Mouse (Mus musculus) MEL (cell line): ENCODE data around the gene Plekho1. TPM values are rescaled to one million over a fixed set of nuclear protein-coding genes. Genes with fewer than 3 reads are reported as not detected.

Experiments
- DNase-seq: peaks from one replicate; pipeline ENCODE4 v3.0.0; 2011; ENCODE audit warnings: low read depth, low spot score
- H3K27ac ChIP-seq: 2 replicates; pipeline ENCODE4 v1.5.1; 2012; ENCODE audit warnings: low read depth, mild to moderate bottlenecking, control low read depth, low read length, moderate library complexity; ENCODE audit not compliant: control insufficient read depth
- H3K27me3 ChIP-seq, 2 experiments: fragments of 150-350 bp in 1 of 2; sonication (generic) in 1 of 2; 2 replicates each; pipeline ENCODE4 v1.6.1; 2012; ENCODE audit warnings: low read length in 2 of 2, mild to moderate bottlenecking in 2 of 2, improper control_type of control experiment in 1 of 2, moderate library complexity in 1 of 2; ENCODE audit not compliant: insufficient read depth in 2 of 2, control insufficient read depth in 1 of 2
- H3K36me3 ChIP-seq, 2 experiments: 2 replicates each; pipeline ENCODE4 v1.6.1; 2012 to 2014; ENCODE audit warnings: low read length in 2 of 2, improper control_type of control experiment in 1 of 2, inconsistent platforms in 1 of 2, mild to moderate bottlenecking in 1 of 2; ENCODE audit not compliant: insufficient read depth in 2 of 2, control insufficient read depth in 1 of 2
- H3K4me1 ChIP-seq, 2 experiments: fragments of 150-350 bp in 1 of 2; sonication (generic) in 1 of 2; 2 replicates each; pipeline ENCODE4 v1.6.1; 2012; ENCODE audit warnings: low read length in 2 of 2, improper control_type of control experiment in 1 of 2, mild to moderate bottlenecking in 1 of 2; ENCODE audit not compliant: insufficient read depth in 2 of 2, control insufficient read depth in 1 of 2
- H3K4me3 ChIP-seq, 2 experiments: fragments of 150-350 bp in 1 of 2; sonication (generic) in 1 of 2; 2 replicates each; pipeline ENCODE4 v1.5.1; 2012; ENCODE audit warnings: low read depth in 2 of 2, low read length in 2 of 2, mild to moderate bottlenecking in 2 of 2, moderate library complexity in 2 of 2, control low read depth in 1 of 2, improper control_type of control experiment in 1 of 2; ENCODE audit not compliant: control insufficient read depth in 1 of 2, insufficient read depth in 1 of 2
- H3K79me2 ChIP-seq: 2 replicates; pipeline ENCODE4 v1.6.1; 2012; ENCODE audit warnings: mild to moderate bottlenecking, low read length, moderate library complexity; ENCODE audit not compliant: control insufficient read depth, poor library complexity, insufficient read depth
- H3K9ac ChIP-seq: 2 replicates; pipeline ENCODE4 v1.6.1; 2012; ENCODE audit warnings: low read depth, mild to moderate bottlenecking, control low read depth, low read length, moderate library complexity; ENCODE audit not compliant: control insufficient read depth, poor library complexity, severe bottlenecking
- H3K9me3 ChIP-seq: fragments of 150-350 bp; sonication (generic); replicated peaks from 2 replicates; pipeline ENCODE4 v1.6.1; 2012; ENCODE audit warnings: mild to moderate bottlenecking, low read length, improper control_type of control experiment, moderate library complexity; ENCODE audit not compliant: insufficient read depth
- E2F4 ChIP-seq: IDR thresholded peaks from 2 replicates; pipeline ENCODE4 v1.6.1; 2011; ENCODE audit warnings: low read depth, low read length, improper control_type of control experiment, borderline replicate concordance
- ELF1 ChIP-seq: IDR thresholded peaks from 2 replicates; pipeline ENCODE4 v1.6.1; 2014; ENCODE audit warnings: low read depth, mild to moderate bottlenecking, inconsistent platforms, low read length, improper control_type of control experiment, moderate library complexity
- ETS1 ChIP-seq: IDR thresholded peaks from 2 replicates; pipeline ENCODE4 v1.6.1; 2012; ENCODE audit warnings: low read depth, mild to moderate bottlenecking, inconsistent platforms, low read length, improper control_type of control experiment, moderate library complexity
- GABPA ChIP-seq: IDR thresholded peaks from 2 replicates; pipeline ENCODE4 v1.6.1; 2012; ENCODE audit warnings: low read depth, mild to moderate bottlenecking, inconsistent platforms, low read length, improper control_type of control experiment, moderate library complexity
- GATA1 ChIP-seq: IDR thresholded peaks from 2 replicates; pipeline ENCODE4 v1.6.1; 2011; ENCODE audit warnings: low read depth, low read length, improper control_type of control experiment
- MAFK ChIP-seq: IDR thresholded peaks from 2 replicates; pipeline ENCODE4 v1.6.1; 2011; ENCODE audit warnings: low read depth, mild to moderate bottlenecking, low read length, improper control_type of control experiment, borderline replicate concordance
- MAX ChIP-seq: IDR thresholded peaks from 2 replicates; pipeline ENCODE4 v1.6.1; 2011; ENCODE audit warnings: low read length, improper control_type of control experiment
- MAZ ChIP-seq: IDR thresholded peaks from 2 replicates; pipeline ENCODE4 v1.6.1; 2012; ENCODE audit warnings: low read depth, mild to moderate bottlenecking, inconsistent platforms, low read length, improper control_type of control experiment
- MXI1 ChIP-seq: IDR thresholded peaks from 2 replicates; pipeline ENCODE4 v1.6.1; 2011; ENCODE audit warnings: mild to moderate bottlenecking, low read depth, low read length, improper control_type of control experiment
- MYC ChIP-seq: IDR thresholded peaks from 2 replicates; pipeline ENCODE4 v1.6.1; 2011; ENCODE audit warnings: low read depth, mild to moderate bottlenecking, low read length, improper control_type of control experiment, moderate library complexity
- POLR2A ChIP-seq, 2 experiments: IDR thresholded peaks; 2 replicates each; pipeline ENCODE4 v1.6.1; 2011 to 2012; ENCODE audit warnings: low read length in 2 of 2, mild to moderate bottlenecking in 2 of 2, control low read depth in 1 of 2, improper control_type of control experiment in 1 of 2, low read depth in 1 of 2, moderate library complexity in 1 of 2; ENCODE audit not compliant: control insufficient read depth in 1 of 2, insufficient read depth in 1 of 2, poor library complexity in 1 of 2
- RAD21 ChIP-seq: IDR thresholded peaks from 2 replicates; pipeline ENCODE4 v1.6.1; 2011; ENCODE audit warnings: mild to moderate bottlenecking, low read depth, low read length, improper control_type of control experiment
- RCOR1 ChIP-seq: IDR thresholded peaks from 2 replicates; pipeline ENCODE4 v1.6.1; 2012; ENCODE audit warnings: low read depth, mild to moderate bottlenecking, inconsistent platforms, low read length, improper control_type of control experiment
- SIN3A ChIP-seq: IDR thresholded peaks from 2 replicates; pipeline ENCODE4 v1.6.1; 2012; ENCODE audit warnings: low read length, improper control_type of control experiment, inconsistent platforms
- SMC3 ChIP-seq: IDR thresholded peaks from 2 replicates; pipeline ENCODE4 v1.6.1; 2011; ENCODE audit warnings: low read depth, low read length, improper control_type of control experiment
- USF1 ChIP-seq: IDR thresholded peaks from 2 replicates; pipeline ENCODE4 v1.6.1; 2014; ENCODE audit warnings: low read depth, mild to moderate bottlenecking, inconsistent platforms, low read length, improper control_type of control experiment, moderate library complexity
- polyA plus RNA-seq, 2 experiments: library from polyadenylated mRNA; stranded (reverse) in 1 of 2; unstranded in 1 of 2; fragments of >175 nt in 1 of 2; fragments of >200 nt in 1 of 2; gene quantifications; 2 replicates each; pipeline versions ENCODE4 v1.2.1 to v1.2.4; 2012; ENCODE audit warnings: low replicate concordance in 2 of 2, low read depth in 1 of 2; ENCODE audit not compliant: insufficient read length in 2 of 2, insufficient read depth in 1 of 2, missing spikeins in 1 of 2
- total RNA-seq: library from RNA; depleted of rRNA; stranded (reverse); fragments of 300-350 nt; gene quantifications from 2 replicates; pipeline ENCODE4 v1.2.3, GENCODE M21; 2012

The Plekho1 gene
- total and polyA plus RNA-seq, 3 experiments: 4.2 to 19.2 TPM; not detected in 1

DNA sequence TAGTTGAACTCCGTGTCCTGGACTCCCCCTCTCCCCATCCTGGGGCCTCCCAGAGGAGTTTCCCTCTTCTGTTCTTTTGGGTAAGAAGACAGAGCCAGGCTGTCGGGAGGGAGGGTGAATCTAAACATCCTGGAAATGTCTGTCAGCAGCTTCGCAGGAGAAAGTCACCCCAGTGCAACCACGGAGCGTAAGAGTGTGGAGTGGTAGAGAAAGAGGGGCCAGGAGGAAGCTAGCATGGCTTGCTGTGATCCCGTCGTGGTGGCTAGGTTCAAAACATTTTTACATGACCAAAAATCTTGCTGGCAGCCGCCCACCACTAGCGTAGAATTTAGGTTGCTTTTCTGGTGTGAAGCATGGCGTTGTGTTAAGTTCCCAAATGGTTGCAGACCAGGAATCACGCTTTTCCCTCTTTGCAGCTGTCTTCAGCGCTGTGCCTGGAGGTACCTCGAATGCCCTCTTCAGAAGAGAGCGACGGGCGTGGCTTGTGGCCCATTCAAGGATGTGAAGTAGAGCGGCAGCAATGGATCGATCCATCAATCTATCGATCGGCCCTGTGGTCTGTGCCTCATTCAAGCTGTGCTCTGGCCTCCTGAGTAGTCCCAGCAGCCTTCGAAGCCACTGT, 9.7 kb downstream of the Plekho1 start:
- peak; percentile 38 for DNase-seq
- peaks cover 0 to 14% of the 10 kb centered on the region in 2 experiments; a peak in 2 of 4 replicates for H3K36me3 ChIP-seq
- H3K9me3 ChIP-seq: no peaks in the 10 kb centered on the region
- H3K4me1 ChIP-seq: peaks cover 6 to 21% of the 10 kb centered on the region in 2 experiments; a peak in 3 of 4 replicates
- H3K9ac ChIP-seq: no peak overlapping the region
- no peak overlapping the region for H3K4me3 ChIP-seq
- H3K27me3 ChIP-seq: no peaks in the 10 kb centered on the region
- no peaks in the 10 kb centered on the region for H3K79me2 ChIP-seq
- no peak for TF ChIP-seq GATA1
- no peak for TF ChIP-seq USF1
- TF ChIP-seq MAZ: 0 out of 2 replicates have a peak, but pooled peaks have one; percentile 16
- no peak for TF ChIP-seq MAX
- TF ChIP-seq, all 39 proteins: peak for 1
- H3K27ac ChIP-seq: no peak overlapping the region

GRCm38 (mm10) chr3:95985209-95986000, 10.4 kb downstream of the Plekho1 start:
- TF ChIP-seq USF1: no peak
- TF ChIP-seq GABPA: no peak
- no peak for TF ChIP-seq MAX
- no peak for TF ChIP-seq MXI1
- TF ChIP-seq MAFK: no peak
- no peak for TF ChIP-seq SMC3
- no peak for TF ChIP-seq E2F4
- no peak for TF ChIP-seq RAD21
- Histone ChIP-seq H3K79me2 (no peaks in the 10 kb centered on the region), H3K9ac (no peak overlapping the region), H3K27ac (no peak overlapping the region), H3K4me1 (peaks cover 6 to 21% of the 10 kb centered on the region in 2 experiments; a peak in 3 of 4 replicates), H3K36me3 (peaks cover 0 to 14% of the 10 kb centered on the region in 2 experiments; a peak in 2 of 4 replicates), H3K4me3 (no peak overlapping the region), H3K27me3 (no peaks in the 10 kb centered on the region), H3K9me3 (no peaks in the 10 kb centered on the region)
- DNase-seq: no peak

- H3K4me1 ChIP-seq: peaks cover 4 to 14% of the 10 kb centered on the region in 2 experiments
- H3K4me3 ChIP-seq: no peak overlapping the region
- no peak for DNase-seq
- no peak for TF ChIP-seq SIN3A
- no peak for TF ChIP-seq RCOR1
- no peak for TF ChIP-seq POLR2A (IDR thresholded peaks at IDR 0.05; ENCODE audit: control insufficient read depth in 1 of 2, insufficient read depth in 1 of 2, low read depth in 1 of 2, low read length in 2 of 2, poor library complexity in 1 of 2)
- TF ChIP-seq ELF1: no peak
- no peak for TF ChIP-seq MYC
- TF ChIP-seq USF1: no peak
- no peak for TF ChIP-seq ETS1
- H3K79me2 ChIP-seq: no peaks in the 10 kb centered on the region
- H3K9ac ChIP-seq: no peak overlapping the region
- no peaks in the 10 kb centered on the region for H3K27me3 ChIP-seq
- no peaks in the 10 kb centered on the region for H3K9me3 ChIP-seq
- H3K36me3 ChIP-seq: peaks cover 0 to 5% of the 10 kb centered on the region in 2 experiments; a peak in 2 of 4 replicates
- H3K27ac ChIP-seq: no peak overlapping the region
These were observed 13.7 kb downstream of the Plekho1 start for GRCm38 (mm10) chr3:95982129-95982528.
